Mouse (Mus musculus) forebrain, embryonic 12.5 days (tissue): ENCODE results near the gene Nr1h2. TPM values are rescaled to one million over a fixed set of nuclear protein-coding genes. Genes with fewer than 3 reads are reported as not detected.

ENCODE experiments used
- ATAC-seq: fragments of 200-750 bp; cut with Nextera tagmentation; 2 replicates; pipeline ENCODE4 v1.8.0; 2017; ENCODE audit warnings: moderate TSS enrichment; ENCODE audit not compliant: low FRiP score
- H3K27ac ChIP-seq: fragments of 300-500 bp; sonication (generic); 2 replicates; pipeline ENCODE4 v1.5.1; 2016; ENCODE audit warnings: mild to moderate bottlenecking
- H3K27me3 ChIP-seq: fragments of 300-500 bp; sonication (generic); 2 replicates; pipeline ENCODE4 v1.6.1; 2016; ENCODE audit warnings: mild to moderate bottlenecking
- H3K36me3 ChIP-seq: fragments of 300-500 bp; sonication (generic); replicated peaks from 2 replicates; pipeline ENCODE4 v1.6.1; 2016; ENCODE audit warnings: mild to moderate bottlenecking
- H3K4me1 ChIP-seq: fragments of 300-500 bp; sonication (generic); 2 replicates; pipeline ENCODE4 v1.6.1; 2016
- H3K4me2 ChIP-seq: fragments of 300-500 bp; sonication (generic); 2 replicates; pipeline ENCODE4 v1.6.1; 2016; ENCODE audit warnings: mild to moderate bottlenecking, moderate library complexity
- H3K4me3 ChIP-seq: fragments of 300-500 bp; sonication (generic); replicated peaks from 2 replicates; pipeline ENCODE4 v1.5.1; 2016; ENCODE audit warnings: mild to moderate bottlenecking
- H3K9ac ChIP-seq: fragments of 300-500 bp; sonication (generic); 2 replicates; pipeline ENCODE4 v1.6.1; 2016; ENCODE audit warnings: mild to moderate bottlenecking
- H3K9me3 ChIP-seq: fragments of 300-500 bp; sonication (generic); 2 replicates; pipeline ENCODE4 v1.6.1; 2016
- WGBS: fragments of 180-500 bp; shearing (Covaris S2); methylation state at CpG from one replicate; pipeline ENCODE4 v1.1.7; 2016; 5-methylcytosine and 5-hydroxymethylcytosine counted together
- polyA plus RNA-seq: library from polyadenylated mRNA; unstranded; fragments of >200 nt; fragmentation: Nextera tagmentation; extraction: Ambion mirVana; gene quantifications from 2 replicates; pipeline ENCODE4 v1.2.1, GENCODE M21; 2016

Nr1h2 gene
- 72.7 and 73.5 TPM in 2 replicates for polyA plus RNA-seq

- WGBS = under 1% methylated on average over 22 of the region's 22 CpGs
- Histone ChIP-seq H3K36me3 (peaks cover 29% of the 10 kb centered on the region), H3K4me1 (peaks cover 12% of the 10 kb centered on the region), H3K27me3 (peaks cover 4% of the 10 kb centered on the region; the same call in 1 of the 2 replicates), H3K9ac (peak within 1 kb of the TSS; percentile 59; the same call in 1 of the 2 replicates), H3K9me3 (no peaks in the 10 kb centered on the region), H3K27ac (peak within 1 kb of the TSS; percentile 93), H3K4me3 (peak within 1 kb of the TSS; percentile 88), H3K4me2 (peak within 1 kb of the TSS; percentile 69)
- ATAC-seq = peak; percentile 82
These were observed at the start of gene Nr1h2 for GRCm38 (mm10) chr7:44553826-44554225. Nr1h2 (minus strand) TSS chr7:44553951.

- Histone ChIP-seq H3K27ac (no peak overlapping the region), H3K9ac (no peak overlapping the region), H3K36me3 (no peaks in the 10 kb centered on the region), H3K9me3 (no peaks in the 10 kb centered on the region), H3K4me1 (peaks cover 37% of the 10 kb centered on the region), H3K27me3 (peaks cover 85% of the 10 kb centered on the region), H3K4me3 (peak overlapping the region; percentile 34; the same call in 1 of the 2 replicates), H3K4me2 (peak overlapping the region; percentile 54; the same call in 1 of the 2 replicates)
- 3% methylated on average over 20 of the region's 20 CpGs for WGBS
- 0 out of 2 replicates have a peak, but pooled peaks have one; percentile 1 for ATAC-seq
These were observed 49.6 kb upstream of the Nr1h2 start for GRCm38 (mm10) chr7:44603186-44603855.

- Histone ChIP-seq H3K27ac (no peak overlapping the region), H3K9ac (no peak overlapping the region), H3K9me3 (no peaks in the 10 kb centered on the region), H3K27me3 (peaks cover 77% of the 10 kb centered on the region), H3K4me3 (no peak overlapping the region), H3K36me3 (no peaks in the 10 kb centered on the region), H3K4me2 (peak overlapping the region; percentile 19; the same call in 1 of the 2 replicates), H3K4me1 (peaks cover 37% of the 10 kb centered on the region)
- ATAC-seq = peak; percentile 31
- 16% methylated on average over 11 of the region's 11 CpGs for WGBS
These were observed 48.7 kb upstream of the Nr1h2 start for GRCm38 (mm10) chr7:44602443-44602842.

GRCm38 (mm10) chr7:44601646-44602045, 47.9 kb upstream of the Nr1h2 start:
- Histone ChIP-seq H3K4me2 (peak overlapping the region; percentile 24; the same call in 1 of the 2 replicates), H3K27me3 (peaks cover 69% of the 10 kb centered on the region), H3K36me3 (no peaks in the 10 kb centered on the region), H3K4me3 (no peak overlapping the region), H3K9me3 (no peaks in the 10 kb centered on the region), H3K4me1 (peaks cover 37% of the 10 kb centered on the region), H3K9ac (peak overlapping the region; percentile 48; the same call in 1 of the 2 replicates), H3K27ac (no peak overlapping the region)
- no peak for ATAC-seq
- 12% methylated on average over 19 of the region's 19 CpGs for WGBS

- Histone ChIP-seq H3K27me3 (peaks cover 64% of the 10 kb centered on the region), H3K9me3 (no peaks in the 10 kb centered on the region), H3K27ac (no peak overlapping the region), H3K4me1 (peaks cover 37% of the 10 kb centered on the region), H3K4me3 (no peak overlapping the region), H3K4me2 (no peak overlapping the region), H3K9ac (no peak overlapping the region), H3K36me3 (no peaks in the 10 kb centered on the region)
- WGBS = 82% methylated on average over 10 of the region's 10 CpGs
- no peak for ATAC-seq
These were observed 47.0 kb upstream of the Nr1h2 start for GRCm38 (mm10) chr7:44600691-44601262.

GRCm38 (mm10) chr7:44598336-44598735, 44.6 kb upstream of the Nr1h2 start:
- no peaks in the 10 kb centered on the region for H3K36me3 ChIP-seq
- H3K27me3 ChIP-seq = peaks cover 46% of the 10 kb centered on the region
- peaks cover 32% of the 10 kb centered on the region for H3K4me1 ChIP-seq
- ATAC-seq = no peak
- no peak overlapping the region for H3K27ac ChIP-seq
- H3K9ac ChIP-seq = no peak overlapping the region
- no peak overlapping the region for H3K4me3 ChIP-seq
- no peaks in the 10 kb centered on the region for H3K9me3 ChIP-seq
- 89% methylated on average over 11 of the region's 12 CpGs for WGBS
- no peak overlapping the region for H3K4me2 ChIP-seq

GRCm38 (mm10) chr7:44597666-44598065, 43.9 kb upstream of the Nr1h2 start:
- no peaks in the 10 kb centered on the region for H3K36me3 ChIP-seq
- no peak overlapping the region for H3K4me2 ChIP-seq
- no peaks in the 10 kb centered on the region for H3K9me3 ChIP-seq
- H3K27me3 ChIP-seq = peaks cover 46% of the 10 kb centered on the region
- peaks cover 31% of the 10 kb centered on the region for H3K4me1 ChIP-seq
- H3K27ac ChIP-seq = no peak overlapping the region
- H3K9ac ChIP-seq = no peak overlapping the region
- H3K4me3 ChIP-seq = no peak overlapping the region
- no peak for ATAC-seq
- WGBS = 94% methylated on average over 4 of the region's 4 CpGs

GRCm38 (mm10) chr7:44596996-44597538, 43.3 kb upstream of the Nr1h2 start:
- WGBS = 74% methylated on average over 5 of the region's 5 CpGs
- H3K9ac ChIP-seq = no peak overlapping the region
- H3K4me3 ChIP-seq = no peak overlapping the region
- no peak overlapping the region for H3K4me2 ChIP-seq
- no peaks in the 10 kb centered on the region for H3K9me3 ChIP-seq
- no peak overlapping the region for H3K27ac ChIP-seq
- H3K4me1 ChIP-seq = peaks cover 31% of the 10 kb centered on the region
- no peaks in the 10 kb centered on the region for H3K36me3 ChIP-seq
- ATAC-seq = no peak
- H3K27me3 ChIP-seq = peaks cover 46% of the 10 kb centered on the region

GRCm38 (mm10) chr7:44596051-44596450, 42.3 kb upstream of the Nr1h2 start:
- no peaks in the 10 kb centered on the region for H3K9me3 ChIP-seq
- no peak overlapping the region for H3K9ac ChIP-seq
- H3K27me3 ChIP-seq = peaks cover 45% of the 10 kb centered on the region
- no peak for ATAC-seq
- H3K36me3 ChIP-seq = no peaks in the 10 kb centered on the region
- WGBS = 95% methylated on average over 6 of the region's 6 CpGs
- H3K4me1 ChIP-seq = peaks cover 32% of the 10 kb centered on the region
- H3K27ac ChIP-seq = no peak overlapping the region
- no peak overlapping the region for H3K4me2 ChIP-seq
- H3K4me3 ChIP-seq = no peak overlapping the region

- 95% methylated on average over 20 of the region's 20 CpGs for WGBS
- H3K4me3 ChIP-seq = no peak overlapping the region
- no peak overlapping the region for H3K4me2 ChIP-seq
- H3K4me1 ChIP-seq = peaks cover 39% of the 10 kb centered on the region
- H3K9ac ChIP-seq = no peak overlapping the region
- H3K27ac ChIP-seq = no peak overlapping the region
- peaks cover 40% of the 10 kb centered on the region for H3K27me3 ChIP-seq
- no peak for ATAC-seq
- no peaks in the 10 kb centered on the region for H3K36me3 ChIP-seq
- no peaks in the 10 kb centered on the region for H3K9me3 ChIP-seq
These were observed 41.4 kb upstream of the Nr1h2 start for GRCm38 (mm10) chr7:44595131-44595561.

GRCm38 (mm10) chr7:44594291-44594690, 40.5 kb upstream of the Nr1h2 start:
- Histone ChIP-seq H3K9ac (peak overlapping the region; percentile 34; the same call in 1 of the 2 replicates), H3K4me1 (peaks cover 48% of the 10 kb centered on the region), H3K4me3 (peak overlapping the region; percentile 37), H3K36me3 (no peaks in the 10 kb centered on the region), H3K9me3 (no peaks in the 10 kb centered on the region), H3K4me2 (peak overlapping the region; percentile 47), H3K27me3 (peaks cover 41% of the 10 kb centered on the region), H3K27ac (peak overlapping the region; percentile 54)
- 61% methylated on average over 6 of the region's 6 CpGs for WGBS
- no peak for ATAC-seq

GRCm38 (mm10) chr7:44593775-44594174, 40.0 kb upstream of the Nr1h2 start:
- peaks cover 47% of the 10 kb centered on the region for H3K27me3 ChIP-seq
- peak; percentile 49 for ATAC-seq
- H3K4me3 ChIP-seq = peak overlapping the region; percentile 37
- under 1% methylated on average over 21 of the region's 22 CpGs for WGBS
- peak overlapping the region; percentile 47 for H3K4me2 ChIP-seq
- no peaks in the 10 kb centered on the region for H3K36me3 ChIP-seq
- H3K27ac ChIP-seq = peak overlapping the region; percentile 54
- peak overlapping the region; percentile 34; the same call in 1 of the 2 replicates for H3K9ac ChIP-seq
- H3K9me3 ChIP-seq = no peaks in the 10 kb centered on the region
- peaks cover 53% of the 10 kb centered on the region for H3K4me1 ChIP-seq
